Mouse (Mus musculus) urinary bladder, adult 18-20 months (tissue): Measurements from ENCODE around the gene Vps11.
"Not testable (repeated sequence)": the region's sequence is repeated elsewhere in the genome, so short reads cannot be mapped to it uniquely, and the experiment has no call there.

ENCODE experiments used
- DNase-seq, 2 experiments: peaks; one replicate each; pipeline ENCODE4 v3.0.0; 2022; ENCODE audit warnings: low spot score in 2 of 2, mixed read lengths in 2 of 2

Gene Vps11

DNA sequence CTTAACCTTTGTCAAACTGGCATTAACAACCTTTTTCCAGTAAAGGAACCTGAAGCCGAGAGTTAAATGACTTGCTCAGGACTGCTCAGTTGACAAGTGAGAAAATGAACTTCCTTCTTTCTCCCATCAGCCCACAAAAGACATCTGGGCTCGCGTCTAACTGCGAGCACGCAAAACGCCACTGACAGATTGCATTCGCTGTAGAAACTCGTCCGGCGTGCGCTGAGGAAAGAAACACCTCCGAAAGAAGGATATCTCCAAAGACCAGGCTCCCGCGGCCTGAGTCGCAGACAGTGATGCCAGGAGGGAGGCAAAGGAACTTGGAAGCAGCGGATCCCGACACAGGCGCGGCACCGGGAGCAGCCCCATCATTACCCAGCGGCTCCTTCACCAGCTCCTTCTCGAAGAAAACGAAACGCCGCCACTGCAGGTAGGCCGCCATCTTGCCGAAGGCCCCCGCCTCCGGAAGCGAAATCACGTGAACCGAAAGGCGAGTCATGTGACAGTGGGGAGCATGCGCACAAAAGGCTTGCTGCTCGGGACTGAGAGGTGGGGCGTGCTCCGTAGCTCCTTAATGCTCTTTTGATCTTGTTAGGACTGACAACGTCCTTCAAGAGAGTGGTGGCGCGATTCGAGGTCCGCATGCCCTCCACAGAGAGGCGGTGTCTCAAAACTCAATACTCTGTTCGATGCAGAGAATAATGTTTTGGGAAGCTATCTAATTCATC is at the start of gene Vps11:
Vps11 (minus strand) TSS at position 481 of the 728 bp plus-strand sequence.
- DNase-seq = peak; percentile 85 to 92

DNA sequence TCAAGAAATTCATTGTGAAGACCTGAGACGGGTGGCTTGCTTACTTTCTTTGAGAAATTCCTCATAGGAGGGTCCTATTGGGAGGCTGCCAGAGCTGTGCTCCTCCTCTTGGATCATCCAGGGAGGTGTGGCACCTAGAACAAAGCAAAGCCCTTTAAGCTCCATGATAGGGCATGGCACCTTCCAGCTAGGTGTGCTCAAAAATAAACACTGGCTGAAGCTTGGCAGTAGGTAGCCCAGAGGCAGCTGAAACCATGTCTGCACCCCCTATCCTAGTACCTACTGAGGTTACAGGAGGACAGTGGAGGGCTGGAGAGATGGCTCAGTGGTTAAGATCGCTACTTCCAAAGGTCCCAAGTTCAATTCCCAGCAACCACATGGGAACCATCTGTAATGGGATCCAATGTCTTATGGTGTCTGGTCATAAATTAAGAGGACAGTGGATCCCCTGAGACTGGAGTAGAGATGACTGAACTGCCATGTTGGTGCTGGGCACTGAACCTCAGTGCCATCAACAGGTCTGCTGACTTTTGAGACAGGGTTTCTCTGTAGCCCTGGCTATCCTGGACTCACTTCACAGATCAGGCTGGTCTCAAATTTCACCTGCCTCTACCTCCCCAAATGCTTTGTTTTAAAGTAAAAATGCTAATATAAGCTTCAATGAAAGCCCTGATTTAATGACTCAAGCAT is 49.3 kb upstream of the Vps11 start:
- DNase-seq = no peak

DNA sequence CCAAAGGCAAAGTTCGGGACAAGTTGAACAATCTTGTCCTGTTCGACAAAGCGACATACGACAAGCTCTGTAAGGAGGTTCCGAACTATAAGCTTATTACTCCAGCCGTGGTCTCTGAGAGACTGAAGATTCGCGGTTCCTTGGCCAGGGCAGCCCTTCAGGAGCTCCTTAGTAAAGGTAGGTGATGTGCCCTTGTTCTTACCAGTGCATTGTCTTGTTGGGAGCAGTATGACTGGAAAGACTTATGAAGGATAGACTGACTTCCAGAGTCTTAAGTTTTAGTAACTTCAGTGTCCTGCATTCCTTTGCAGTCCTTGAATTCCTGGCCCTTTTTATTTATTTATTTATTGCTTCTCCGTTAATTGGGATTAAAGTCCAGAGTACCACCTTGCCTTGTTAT is 47.2 kb upstream of the Vps11 start:
- DNase-seq = not testable (repeated sequence)

DNA sequence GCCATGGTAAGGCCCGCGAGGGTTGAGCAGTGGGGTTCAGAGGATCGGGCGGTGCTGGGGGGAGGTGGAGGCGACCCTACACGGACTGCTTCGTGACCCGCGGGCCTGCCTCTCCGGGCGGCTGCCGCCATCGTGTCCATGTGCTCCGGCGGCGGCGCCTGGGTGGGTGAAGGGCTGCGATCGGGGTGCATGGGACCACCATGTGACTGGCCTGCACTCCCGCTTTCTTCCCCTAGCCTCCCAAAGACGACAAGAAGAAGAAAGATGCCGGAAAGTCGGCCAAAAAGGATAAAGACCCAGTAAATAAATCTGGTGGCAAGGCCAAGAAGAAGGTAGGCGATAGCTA is 46.3 kb upstream of the Vps11 start:
- no peak for DNase-seq

GRCm38 (mm10) chr9:44406906-44407751 is 45.7 kb upstream of the Vps11 start, which contains the start of the genes Rps25 and Trappc4:
Gene Rps25, plus strand, starts transcription at chr9:44407139.
Gene Trappc4, minus strand, starts transcription at chr9:44407600.
- peak; percentile 88 to 90 for DNase-seq

DNA sequence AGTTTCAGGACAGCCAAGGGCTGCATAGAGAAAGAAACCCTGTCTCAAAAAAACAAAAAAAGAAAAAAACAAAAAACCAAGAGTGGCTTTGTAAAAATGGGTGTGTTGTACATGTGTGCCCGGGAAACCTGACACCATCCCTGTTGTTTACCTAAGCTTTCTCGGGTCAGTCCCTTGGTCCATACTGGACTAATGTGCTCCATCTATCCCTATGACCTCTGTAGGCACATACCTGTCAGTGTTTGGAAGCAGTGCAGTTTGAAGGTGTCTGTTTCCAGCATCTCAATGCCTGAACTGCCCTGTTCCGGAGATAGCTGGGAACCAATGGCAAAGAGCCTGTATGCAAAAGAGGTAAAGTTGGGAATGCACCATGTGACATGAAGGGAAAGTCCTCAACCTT is 43.5 kb upstream of the Vps11 start:
- no peak for DNase-seq

DNA sequence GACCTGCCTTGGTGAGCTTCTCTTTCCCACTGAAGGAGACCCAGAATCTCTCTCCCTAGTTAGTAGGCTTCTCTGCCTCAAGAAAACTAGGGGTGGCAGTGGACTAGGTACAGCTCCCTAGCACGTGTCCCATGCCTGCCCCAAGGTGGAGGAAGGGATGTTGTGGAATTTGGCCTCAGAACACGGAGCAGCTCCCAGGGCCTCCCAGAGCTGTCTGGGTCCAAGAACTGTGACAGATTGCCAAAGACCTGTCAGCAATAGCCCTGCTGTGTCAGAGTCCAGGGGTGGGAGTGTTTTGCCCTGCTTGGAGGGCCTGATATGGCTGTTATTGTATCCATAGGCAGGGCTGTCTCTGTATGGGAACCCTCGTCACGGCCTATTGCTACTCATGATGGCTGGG is 39.6 kb upstream of the Vps11 start:
- DNase-seq = no peak

GRCm38 (mm10) chr9:44399795-44400114 is 38.3 kb upstream of the Vps11 start:
- DNase-seq = no peak

GRCm38 (mm10) chr9:44399114-44399794 is 37.8 kb upstream of the Vps11 start:
- no peak for DNase-seq

DNA sequence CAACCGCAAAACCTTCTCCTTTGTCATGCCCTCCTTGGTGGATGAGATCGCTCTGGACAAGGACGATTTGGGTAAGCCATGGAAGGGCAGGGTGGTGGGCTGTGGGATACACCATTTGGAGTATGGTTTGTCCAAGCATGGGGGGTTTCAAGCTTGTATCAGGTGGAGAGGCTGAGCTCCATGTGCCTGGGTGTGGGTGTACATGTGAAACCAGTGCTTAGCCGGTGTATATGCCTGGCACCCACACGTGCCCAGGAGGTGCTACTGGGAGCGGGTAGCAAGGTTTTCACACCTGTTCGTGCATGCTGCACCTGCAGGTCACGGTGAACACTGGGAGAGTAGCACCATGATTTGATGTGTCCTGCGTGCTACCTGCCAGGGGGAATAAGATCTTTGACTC is 37.1 kb upstream of the Vps11 start:
- no peak for DNase-seq

DNA sequence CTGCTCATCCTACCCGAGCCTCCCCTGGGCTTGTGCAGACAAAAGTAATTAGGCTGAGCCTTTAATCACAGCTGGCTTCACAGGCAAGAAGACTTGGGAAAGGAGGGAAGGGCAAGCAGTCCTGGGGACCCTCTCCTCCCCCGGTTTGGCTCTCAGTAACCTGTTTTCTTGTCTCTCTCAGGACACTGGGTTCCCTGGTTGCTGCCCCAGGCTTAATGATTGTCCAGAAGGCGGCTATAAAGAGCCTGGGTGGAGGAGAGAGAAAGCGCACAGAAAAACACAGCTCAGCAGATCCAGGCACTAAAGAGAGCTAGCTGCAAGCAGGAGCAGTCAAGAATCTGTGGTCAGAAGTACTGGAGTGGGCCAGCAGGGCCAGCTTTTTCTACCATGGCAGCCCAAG is 36.6 kb upstream of the Vps11 start:
- DNase-seq = no peak

GRCm38 (mm10) chr9:44396684-44397411 is 35.4 kb upstream of the Vps11 start, which contains the start of gene Slc37a4:
Gene Slc37a4, plus strand, starts transcription at chr9:44396852.
- peak; percentile 93 to 97 for DNase-seq

GRCm38 (mm10) chr9:44391466-44391865 is 30.0 kb upstream of the Vps11 start:
- DNase-seq = peak; percentile 56 to 66

DNA sequence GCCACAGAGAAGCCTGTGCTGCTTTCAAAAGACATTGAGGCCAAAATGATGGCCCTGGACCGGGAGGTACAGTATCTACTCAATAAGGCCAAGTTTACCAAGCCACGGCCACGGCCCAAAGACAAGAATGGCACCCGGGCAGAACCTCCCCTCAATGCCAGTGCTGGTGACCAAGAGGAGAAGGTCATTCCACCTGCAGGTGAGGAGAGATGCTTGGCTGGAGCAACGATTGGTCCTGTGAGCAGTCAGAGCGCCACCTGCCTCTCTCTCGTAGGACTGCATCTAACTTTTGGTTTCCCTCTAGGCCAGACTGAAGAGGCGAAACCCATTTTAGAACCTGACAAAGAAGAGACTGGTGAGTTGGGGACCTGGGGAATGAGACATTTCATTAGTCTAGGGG is 27.8 kb upstream of the Vps11 start:
- no peak for DNase-seq

DNA sequence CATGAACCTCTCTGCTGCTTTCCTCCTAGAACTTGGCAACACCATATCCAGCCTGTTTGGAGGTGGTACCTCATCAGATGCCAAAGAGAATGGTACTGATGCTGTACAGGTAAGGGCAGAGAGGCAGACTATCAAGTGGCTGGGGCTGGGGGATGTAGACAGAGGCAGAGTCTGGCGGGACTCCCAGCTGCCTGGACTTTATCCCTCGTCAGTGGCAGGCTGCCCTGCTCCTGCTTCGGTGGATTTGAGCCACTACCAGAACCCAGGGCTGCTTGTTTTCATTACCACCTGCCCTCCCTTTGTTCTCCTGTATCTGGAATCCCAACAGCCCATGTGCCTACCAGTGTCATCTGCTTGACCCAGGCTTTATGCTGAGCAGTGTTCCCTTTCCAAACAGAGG is 25.8 kb upstream of the Vps11 start:
- no peak for DNase-seq

DNA sequence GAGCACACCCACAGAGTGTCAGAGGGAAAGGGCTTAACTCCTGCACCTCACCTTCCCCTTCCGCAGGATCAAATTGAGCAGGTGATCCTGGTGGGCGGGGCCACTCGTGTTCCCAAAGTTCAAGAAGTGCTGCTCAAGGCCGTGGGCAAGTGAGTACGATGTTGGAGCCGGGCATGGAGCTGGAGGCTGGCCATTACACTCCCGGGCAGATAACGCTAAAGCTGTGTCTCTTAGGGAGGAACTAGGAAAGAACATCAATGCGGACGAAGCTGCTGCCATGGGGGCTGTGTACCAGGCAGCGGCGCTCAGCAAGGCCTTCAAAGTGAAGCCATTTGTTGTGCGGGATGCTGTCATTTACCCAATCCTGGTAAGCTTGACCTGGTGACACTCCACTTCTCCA is 23.1 kb upstream of the Vps11 start:
- DNase-seq = no peak

DNA sequence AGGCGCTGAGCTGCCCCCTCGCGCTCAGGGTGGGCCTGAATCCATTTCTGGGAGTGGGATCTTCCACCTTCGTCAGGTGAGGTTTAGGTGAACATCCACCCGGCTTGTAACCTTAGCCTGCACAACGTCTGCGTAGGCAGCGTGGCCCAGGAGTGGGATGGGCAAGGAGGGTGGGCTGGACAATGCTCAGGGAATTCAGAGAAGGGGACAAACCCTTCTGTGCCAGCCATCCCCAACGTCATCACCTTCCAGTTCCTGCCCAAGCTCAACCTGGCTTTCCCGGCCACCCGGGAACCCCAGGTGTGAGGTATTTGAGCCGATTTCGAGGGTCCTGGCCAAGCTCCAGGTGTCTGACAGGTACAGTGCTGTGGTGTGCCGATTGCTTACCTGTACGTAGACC is 18.4 kb upstream of the Vps11 start:
- DNase-seq = no peak

DNA sequence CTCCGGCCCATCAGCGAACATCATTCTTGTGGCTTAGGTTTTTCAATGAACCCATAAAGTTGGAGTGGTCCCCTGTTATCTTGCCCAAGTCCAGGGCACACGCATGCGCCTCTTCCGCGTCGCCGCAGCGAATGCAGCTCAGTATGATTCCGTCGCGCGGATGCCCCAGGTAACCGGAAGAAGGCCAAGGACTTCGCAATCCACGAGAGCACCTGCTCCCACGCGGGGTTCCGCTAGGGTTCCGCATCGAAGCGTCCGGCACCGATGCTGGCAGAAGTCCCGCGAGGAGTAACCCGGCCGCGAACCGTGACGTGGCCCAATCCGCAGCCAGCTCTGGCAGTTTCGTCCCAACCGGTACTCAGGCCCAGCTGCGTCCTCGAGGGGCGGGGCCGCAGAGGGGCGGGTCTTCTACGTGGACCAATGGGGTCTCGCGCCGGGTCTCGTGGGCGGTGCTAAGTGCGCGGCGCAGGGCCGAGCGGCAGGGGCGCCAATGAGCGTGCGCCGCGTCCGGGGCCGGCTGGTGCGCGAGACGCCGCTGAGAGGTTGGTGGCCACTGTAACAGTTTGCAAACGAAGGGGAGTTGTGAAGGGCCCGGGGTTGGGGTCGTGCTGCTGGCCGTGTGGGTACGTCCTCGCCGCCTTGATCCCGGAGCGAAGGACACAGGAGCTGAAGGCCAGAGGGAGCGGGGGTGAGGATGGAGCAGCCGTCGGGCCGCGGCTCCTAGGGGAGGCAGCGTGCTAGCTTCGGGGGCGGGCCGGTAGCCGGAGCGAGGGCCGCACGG is 17.8 kb upstream of the Vps11 start, which contains the start of gene Hyou1:
Hyou1 (plus strand) TSS at position 437 of the 781 bp plus-strand sequence.
- DNase-seq = peak; percentile 98 to 99

GRCm38 (mm10) chr9:44378153-44378730 is 16.8 kb upstream of the Vps11 start:
- no peak for DNase-seq

DNA sequence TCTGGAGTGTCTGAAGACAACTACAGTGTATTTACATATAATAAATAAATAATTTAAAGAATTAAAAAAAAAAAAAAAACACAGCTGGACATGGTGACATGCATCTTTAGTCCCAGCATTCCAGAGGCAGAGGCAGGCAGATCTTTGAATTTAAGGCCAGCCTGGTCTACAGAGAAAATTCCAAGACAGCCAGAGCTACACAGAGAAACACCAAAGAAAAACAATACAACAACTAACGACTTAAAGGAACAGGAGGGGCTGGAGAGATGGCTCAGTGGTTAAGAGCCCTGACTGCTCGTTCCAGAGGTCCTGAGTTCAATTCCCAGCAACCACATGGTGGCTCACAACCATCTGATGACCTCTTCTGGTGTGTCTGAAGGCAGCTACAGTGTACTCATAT is 15.9 kb upstream of the Vps11 start:
- DNase-seq = not testable (repeated sequence)
